Mouse (Mus musculus) gastrocnemius, adult 2 months (tissue): ENCODE measurements around the gene Sox6. TPM values are rescaled to one million over a fixed set of nuclear protein-coding genes. Genes with fewer than 3 reads are reported as not detected.

Experiments used
- DNase-seq: peaks from one replicate; pipeline ENCODE4 v3.0.0; 2022
- H3K27ac ChIP-seq: fragments of 200-600 bp; 2 replicates; pipeline ENCODE4 v1.8.1; 2022; ENCODE audit warnings: mild to moderate bottlenecking
- H3K4me3 ChIP-seq: fragments of 200-600 bp; 2 replicates; pipeline ENCODE4 v1.8.1; 2022; ENCODE audit warnings: mild to moderate bottlenecking, moderate library complexity
- CTCF ChIP-seq: fragments of 200-600 bp; IDR thresholded peaks from 2 replicates; pipeline ENCODE4 v1.8.1; 2022; ENCODE audit warnings: antibody characterized with exemption, mild to moderate bottlenecking, moderate library complexity
- intact Hi-C: fragments of 180-260 bp; cut with DNase I; formaldehyde crosslinking; loops from one replicate; pipeline ENCODE4 v1.15.1; 2025
- total RNA-seq, 2 experiments: library from RNA; stranded (reverse); gene quantifications; 2 replicates each; pipeline ENCODE4 v1.2.3; 2021

The Sox6 gene
- total RNA-seq, 2 experiments from 2014 or later = 186 to 189 TPM

- no peak overlapping the region for H3K4me3 ChIP-seq
- no peak for TF ChIP-seq CTCF
- H3K27ac ChIP-seq = no peak overlapping the region; the same call in 1 of the 2 replicates
- no peak for DNase-seq
- intact Hi-C loops = no loop called here
These were observed 254.3 kb downstream of the Sox6 start for GRCm38 (mm10) chr7:115783982-115784917.

GRCm38 (mm10) chr7:115780148-115780547, 258.4 kb downstream of the Sox6 start:
- DNase-seq = no peak
- intact Hi-C loops = no loop called here
- Histone ChIP-seq H3K27ac (no peak overlapping the region), H3K4me3 (no peak overlapping the region)
- TF ChIP-seq CTCF = no peak

GRCm38 (mm10) chr7:115779544-115779943, 259.1 kb downstream of the Sox6 start:
- no peak for DNase-seq
- TF ChIP-seq CTCF = no peak
- intact Hi-C loops = no loop called here
- no peak overlapping the region for H3K4me3 ChIP-seq
- no peak overlapping the region for H3K27ac ChIP-seq

- no peak for DNase-seq
- intact Hi-C loops = no loop called here
- no peak overlapping the region for H3K27ac ChIP-seq
- H3K4me3 ChIP-seq = no peak overlapping the region
- no peak for TF ChIP-seq CTCF
These were observed 261.9 kb downstream of the Sox6 start for GRCm38 (mm10) chr7:115776736-115777135.

- Histone ChIP-seq H3K27ac (no peak overlapping the region), H3K4me3 (no peak overlapping the region)
- no peak for DNase-seq
- intact Hi-C loops = no loop called here
- no peak for TF ChIP-seq CTCF
These were observed 262.3 kb downstream of the Sox6 start for GRCm38 (mm10) chr7:115776324-115776723.

- Histone ChIP-seq H3K27ac (no peak overlapping the region), H3K4me3 (no peak overlapping the region)
- no peak for TF ChIP-seq CTCF
- intact Hi-C loops = no loop called here
- no peak for DNase-seq
These were observed 272.3 kb downstream of the Sox6 start for GRCm38 (mm10) chr7:115766316-115766715.

DNA sequence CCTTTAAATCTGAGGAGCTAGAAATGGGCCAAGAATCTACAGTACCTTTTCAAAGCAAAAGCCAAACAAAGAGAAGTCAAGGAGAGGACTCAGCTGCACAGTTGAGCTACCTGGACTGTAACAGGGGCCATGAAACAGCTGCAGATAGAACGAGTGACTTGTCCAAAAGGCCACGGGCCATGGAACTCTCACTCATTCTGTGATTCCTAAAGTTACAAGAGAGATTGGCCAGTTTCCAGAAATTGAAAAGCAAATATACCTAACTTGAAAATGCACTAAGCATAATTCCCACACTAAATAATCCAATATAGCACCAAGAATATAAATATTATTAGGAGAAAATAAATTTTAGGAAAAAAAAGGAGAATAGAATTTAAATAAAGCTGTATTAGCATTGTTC, 274.7 kb downstream of the Sox6 start:
- 0 out of 2 replicates have a peak overlapping the region, but pooled peaks have one; percentile 16 for H3K27ac ChIP-seq
- no peak overlapping the region for H3K4me3 ChIP-seq
- no peak for TF ChIP-seq CTCF
- intact Hi-C loops = no loop called here
- DNase-seq = no peak

DNA sequence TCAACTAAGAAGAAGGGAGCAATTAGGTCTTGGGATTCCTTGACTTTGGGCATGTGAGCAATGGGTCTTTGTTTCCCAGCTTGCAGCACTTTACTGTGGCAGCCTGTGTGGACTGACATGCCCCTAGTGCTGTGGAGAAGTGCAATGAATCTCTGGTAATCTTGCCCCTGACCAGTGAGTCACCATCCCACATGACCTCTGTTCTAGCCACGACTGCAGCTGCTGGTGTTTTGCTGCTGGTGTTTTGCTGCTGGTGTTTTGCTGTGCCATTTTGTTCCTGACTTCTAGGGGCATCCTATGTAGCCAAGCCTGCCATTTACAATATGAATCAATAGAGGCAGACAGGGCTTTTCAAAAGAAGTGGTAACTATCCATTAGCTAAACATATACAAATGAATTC, 280.4 kb downstream of the Sox6 start:
- intact Hi-C loops = no loop called here
- no peak for DNase-seq
- no peak overlapping the region for H3K4me3 ChIP-seq
- no peak for TF ChIP-seq CTCF
- no peak overlapping the region for H3K27ac ChIP-seq

- DNase-seq = no peak
- Histone ChIP-seq H3K4me3 (no peak overlapping the region), H3K27ac (no peak overlapping the region)
- TF ChIP-seq CTCF = no peak
- intact Hi-C loops = no loop called here
These were observed 283.3 kb downstream of the Sox6 start for GRCm38 (mm10) chr7:115755272-115755671.

DNA sequence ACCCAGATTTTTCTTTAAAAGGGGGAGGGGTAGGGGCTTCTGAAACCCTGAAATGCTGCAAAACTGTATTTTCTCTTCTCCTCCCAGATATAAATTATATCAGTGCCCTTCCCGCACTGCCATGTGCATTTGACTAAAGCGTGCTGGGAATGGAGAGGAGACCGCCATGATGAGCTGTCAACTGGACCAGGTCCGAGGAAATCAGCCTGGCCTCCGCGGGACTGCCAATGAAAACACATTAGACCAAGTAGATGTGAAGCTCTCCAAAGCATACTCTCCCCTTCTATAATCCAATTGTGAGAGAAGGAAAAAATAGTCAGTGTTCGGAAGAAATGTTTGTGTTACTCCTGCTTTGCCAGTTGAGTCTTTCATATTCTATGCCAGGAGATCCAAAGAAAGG, 284.4 kb downstream of the Sox6 start:
- no peak for DNase-seq
- TF ChIP-seq CTCF = no peak
- no peak overlapping the region for H3K27ac ChIP-seq

GRCm38 (mm10) chr7:115752121-115752634, 286.4 kb downstream of the Sox6 start:
- no peak for TF ChIP-seq CTCF
- H3K27ac ChIP-seq = peak overlapping the region; percentile 89
- intact Hi-C loops = loop anchor here (5.0 kb wide), 1 partner anchor 280 kb away; no protein-coding TSS in a partner anchor
- peak; percentile 42 for DNase-seq
- H3K4me3 ChIP-seq = peak overlapping the region; percentile 43

More for the DNA sequence above, 284.4 kb downstream of the Sox6 start:
- intact Hi-C loops = loop anchor here (5.0 kb wide), 1 partner anchor 278 kb away; no protein-coding TSS in a partner anchor
- H3K4me3 ChIP-seq = no peak overlapping the region

GRCm38 (mm10) chr7:115751083-115751482, 287.5 kb downstream of the Sox6 start:
- DNase-seq = no peak
- Histone ChIP-seq H3K27ac (peak overlapping the region; percentile 89), H3K4me3 (peak overlapping the region; percentile 54)
- intact Hi-C loops = loop anchor here (5.0 kb wide), 1 partner anchor 281 kb away; no protein-coding TSS in a partner anchor
- TF ChIP-seq CTCF = no peak

DNA sequence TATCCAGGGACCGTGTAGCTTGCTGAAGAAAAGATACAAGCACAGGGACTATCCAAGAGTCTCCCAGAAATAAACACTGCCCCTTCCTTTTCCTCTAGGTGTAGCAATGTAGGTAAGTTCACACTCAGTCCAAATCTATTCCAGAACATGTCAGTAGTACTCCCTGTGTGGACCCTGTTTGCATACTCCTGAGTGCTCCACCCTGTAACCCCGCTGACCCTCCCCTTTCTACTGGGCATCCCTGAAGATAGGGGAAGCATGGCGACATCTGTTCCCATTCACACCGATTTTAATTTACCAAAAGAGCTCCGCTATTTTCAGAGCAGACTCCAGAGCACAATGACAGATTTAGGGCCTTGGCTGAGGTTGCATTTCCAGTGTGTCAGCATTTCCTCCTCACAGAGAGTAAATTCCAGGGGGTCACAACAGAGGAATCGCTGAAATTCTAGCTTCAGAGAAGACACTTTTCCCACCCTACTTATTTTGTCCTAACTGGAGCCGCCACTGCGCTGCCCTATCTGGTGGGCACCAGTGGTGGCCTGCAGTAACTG, 288.2 kb downstream of the Sox6 start:
- Histone ChIP-seq H3K4me3 (peak overlapping the region; percentile 54), H3K27ac (peak overlapping the region; percentile 89)
- intact Hi-C loops = loop anchor here (5.0 kb wide), 1 partner anchor 282 kb away; no protein-coding TSS in a partner anchor
- DNase-seq = peak; percentile 21
- no peak for TF ChIP-seq CTCF
